Mouse (Mus musculus) kidney, postnatal 10 days (tissue): Measurements from ENCODE around the gene BC067074.

Experiments
- DNase-seq: peaks from one replicate; pipeline ENCODE4 v3.0.0; 2021; ENCODE audit warnings: mixed read lengths

Gene BC067074

GRCm38 (mm10) chr13:113324241-113324640, 31.3 kb downstream of the BC067074 start:
- no peak for DNase-seq

GRCm38 (mm10) chr13:113325678-113326077, 32.7 kb downstream of the BC067074 start:
- no peak for DNase-seq

- no peak for DNase-seq
These were observed 39.3 kb downstream of the BC067074 start for GRCm38 (mm10) chr13:113332256-113332655.

GRCm38 (mm10) chr13:113333374-113333773, 40.4 kb downstream of the BC067074 start:
- DNase-seq = no peak

GRCm38 (mm10) chr13:113333931-113334330, 41.0 kb downstream of the BC067074 start:
- no peak for DNase-seq

GRCm38 (mm10) chr13:113334773-113335172, 41.8 kb downstream of the BC067074 start:
- DNase-seq = no peak

- peak; percentile 84 for DNase-seq
These were observed 44.4 kb downstream of the BC067074 start for GRCm38 (mm10) chr13:113337223-113337858.

GRCm38 (mm10) chr13:113340644-113341043, 47.7 kb downstream of the BC067074 start:
- DNase-seq = no peak

GRCm38 (mm10) chr13:113341161-113341560, 48.2 kb downstream of the BC067074 start:
- no peak for DNase-seq

- DNase-seq = no peak
These were observed 49.5 kb downstream of the BC067074 start for GRCm38 (mm10) chr13:113342355-113342919.

GRCm38 (mm10) chr13:113350743-113351430, 57.9 kb downstream of the BC067074 start:
- no peak for DNase-seq

GRCm38 (mm10) chr13:113353546-113353945, 60.6 kb downstream of the BC067074 start:
- DNase-seq = no peak

- no peak for DNase-seq
These were observed 61.0 kb downstream of the BC067074 start for GRCm38 (mm10) chr13:113353955-113354354.

- DNase-seq = peak; percentile 26
These were observed 62.1 kb downstream of the BC067074 start for GRCm38 (mm10) chr13:113355022-113355421.

GRCm38 (mm10) chr13:113357438-113358144, 64.6 kb downstream of the BC067074 start:
- no peak for DNase-seq

- DNase-seq = no peak
These were observed 66.7 kb downstream of the BC067074 start for GRCm38 (mm10) chr13:113359676-113360075.

- DNase-seq = no peak
These were observed 73.0 kb downstream of the BC067074 start for GRCm38 (mm10) chr13:113365976-113366375.

- peak; percentile 62 for DNase-seq
These were observed 76.1 kb downstream of the BC067074 start for GRCm38 (mm10) chr13:113368931-113369579.

GRCm38 (mm10) chr13:113369622-113370021, 76.7 kb downstream of the BC067074 start:
- DNase-seq = peak; percentile 30

- no peak for DNase-seq
These were observed 80.5 kb downstream of the BC067074 start for GRCm38 (mm10) chr13:113373291-113374083.

GRCm38 (mm10) chr13:113374084-113374405, 81.1 kb downstream of the BC067074 start:
- no peak for DNase-seq

GRCm38 (mm10) chr13:113377631-113378030, 84.7 kb downstream of the BC067074 start:
- no peak for DNase-seq
